Mouse (Mus musculus) cerebellum, adult 18-20 months (tissue): Measurements from ENCODE around the gene Ptms.

Source experiments
- DNase-seq, 2 experiments: peaks; one replicate each; pipeline ENCODE4 v3.0.0; 2021

The Ptms gene

DNA sequence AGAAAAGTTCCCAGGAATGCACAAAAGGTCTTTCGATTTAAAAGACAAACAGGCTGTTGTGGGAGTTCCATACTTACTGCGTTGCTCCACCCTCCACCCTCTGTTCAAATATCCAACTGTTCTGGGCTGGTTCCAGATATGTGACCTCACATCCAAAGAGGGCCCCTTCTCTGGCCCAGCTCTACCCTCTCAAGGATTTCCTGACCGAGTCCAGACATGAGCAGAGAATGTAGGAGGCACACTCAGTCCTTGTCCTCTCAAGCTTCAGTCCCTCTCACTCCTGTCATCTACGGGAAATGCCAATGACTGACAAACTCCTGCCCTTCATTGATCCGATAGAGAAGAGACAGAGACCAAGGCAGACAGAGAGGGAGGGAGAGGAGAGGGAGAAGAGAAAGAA lies 6.0 kb upstream of the Ptms start:
- DNase-seq, result no peak

DNA sequence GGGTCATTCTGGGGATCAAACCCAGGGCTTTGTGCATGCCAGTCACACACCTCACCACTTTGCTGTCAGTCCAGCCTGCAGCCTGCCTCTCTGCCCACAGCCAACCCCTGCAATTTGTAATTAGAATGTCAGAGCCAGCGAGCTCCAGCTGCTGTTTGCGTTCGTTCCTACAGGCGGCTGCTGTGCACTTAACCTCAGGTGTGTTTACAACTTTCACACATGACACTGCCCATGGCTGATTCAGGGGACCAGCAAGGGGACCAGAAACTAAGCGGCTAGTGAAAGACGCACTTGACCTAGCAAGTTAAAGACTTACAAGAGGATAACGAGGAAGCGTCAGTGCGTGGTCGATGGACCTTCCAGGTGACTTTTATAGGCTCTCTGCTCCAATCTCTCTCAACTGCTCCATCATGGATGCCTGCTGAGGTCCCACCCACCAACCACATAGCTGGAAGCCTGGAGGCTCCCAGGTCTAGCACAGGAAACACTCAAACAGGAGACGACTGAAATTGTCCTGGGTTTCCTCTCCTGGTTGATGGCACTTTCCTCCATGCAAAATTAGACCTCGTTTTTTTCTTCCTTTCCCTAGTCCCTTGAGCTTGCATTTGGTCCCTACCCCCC lies 5.4 kb upstream of the Ptms start:
- DNase-seq, result no peak

DNA sequence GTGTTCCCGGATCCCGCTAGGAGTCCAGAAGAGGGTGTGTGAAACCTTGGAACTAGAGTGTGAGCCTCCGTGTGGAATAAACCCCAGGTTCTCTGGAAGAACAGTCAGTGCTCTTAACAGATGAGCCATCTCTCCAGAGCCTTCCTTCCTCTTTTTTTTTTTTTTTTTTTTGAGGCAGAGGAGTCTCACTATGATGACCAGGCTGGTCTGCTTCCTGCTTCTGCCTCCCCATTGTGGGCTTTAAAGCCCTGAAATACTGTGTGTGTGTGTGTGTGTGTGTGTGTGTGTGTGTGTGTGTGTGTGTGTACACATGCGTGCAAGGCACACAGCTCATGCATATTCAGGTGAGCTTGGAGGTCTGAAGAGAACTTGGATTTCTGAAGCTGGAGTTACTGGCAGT lies 1.6 kb upstream of the Ptms start:
- DNase-seq, result no peak

DNA sequence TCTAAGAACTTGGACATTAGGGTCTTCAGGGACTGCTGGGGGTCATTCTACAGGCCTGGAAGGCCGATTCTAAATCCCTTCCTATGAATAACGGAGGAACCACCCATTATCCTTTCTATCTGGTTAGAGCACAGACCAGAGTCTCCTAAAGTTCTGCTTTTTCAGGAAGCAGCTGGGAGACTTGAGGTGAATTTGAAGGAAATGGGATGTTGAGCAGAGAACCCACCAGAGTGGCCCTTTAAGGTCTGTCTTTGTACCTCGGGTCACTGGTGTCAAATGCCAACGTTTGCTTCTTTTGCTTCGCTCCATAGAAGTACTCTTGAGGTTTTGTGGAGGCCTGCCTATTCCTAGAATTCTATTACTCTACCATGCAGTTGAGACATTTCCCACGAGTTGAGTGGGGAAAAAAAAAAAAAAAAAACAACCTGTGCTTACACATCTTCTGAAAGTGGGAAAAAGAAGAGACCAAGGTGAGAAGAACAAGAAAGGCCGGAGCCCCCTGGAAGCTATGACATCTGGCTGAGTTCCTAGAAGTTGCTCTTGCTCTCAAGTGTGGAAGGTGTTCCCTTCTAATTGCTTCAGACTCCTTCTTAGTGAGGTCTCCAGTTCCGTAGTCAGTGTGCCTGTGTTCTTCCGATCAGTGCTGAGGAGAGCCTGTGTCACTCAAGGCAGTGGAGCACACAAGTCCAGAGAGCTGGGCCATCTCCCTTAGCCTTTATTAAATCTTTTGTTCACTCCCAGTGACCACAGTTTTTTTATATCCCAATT lies 599 bp upstream of the Ptms start:
- no peak for DNase-seq

DNA sequence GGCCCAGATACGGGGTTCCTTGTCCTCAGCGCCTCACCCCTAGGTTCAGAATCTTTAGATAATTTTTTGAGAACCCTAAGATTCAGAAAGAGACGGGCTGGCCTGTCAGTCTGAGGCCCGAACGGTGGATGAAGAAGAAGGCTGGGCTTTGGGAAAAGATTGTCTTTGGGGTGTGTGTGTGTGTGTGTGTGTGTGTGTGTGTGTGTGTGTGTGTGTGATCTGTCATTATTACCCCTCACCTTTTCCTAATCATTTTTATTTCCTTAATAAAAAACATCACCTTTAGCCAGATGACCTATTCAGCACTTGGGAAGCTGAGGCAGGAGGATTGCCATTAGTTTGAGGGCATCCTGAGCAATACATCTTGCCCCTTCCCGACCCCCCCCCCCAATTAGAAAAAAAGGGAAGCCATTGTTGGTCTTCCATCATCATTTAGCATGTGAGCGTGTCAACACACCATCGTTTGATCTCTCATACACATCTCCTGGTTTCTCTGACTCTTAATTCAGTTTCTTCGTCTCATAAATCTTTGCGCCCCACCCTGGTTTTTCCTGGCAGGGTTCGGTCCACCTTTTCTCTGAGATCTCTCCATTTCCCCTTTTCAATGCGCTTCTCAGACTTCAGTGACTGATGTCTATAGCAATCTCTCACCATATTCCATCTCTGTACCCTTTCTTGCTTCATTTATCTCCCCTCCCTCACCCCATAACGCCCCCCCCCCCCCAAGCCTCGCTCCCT lies 844 bp downstream of the Ptms start:
- peak in 1 of 2 experiments; percentile 50 for DNase-seq

DNA sequence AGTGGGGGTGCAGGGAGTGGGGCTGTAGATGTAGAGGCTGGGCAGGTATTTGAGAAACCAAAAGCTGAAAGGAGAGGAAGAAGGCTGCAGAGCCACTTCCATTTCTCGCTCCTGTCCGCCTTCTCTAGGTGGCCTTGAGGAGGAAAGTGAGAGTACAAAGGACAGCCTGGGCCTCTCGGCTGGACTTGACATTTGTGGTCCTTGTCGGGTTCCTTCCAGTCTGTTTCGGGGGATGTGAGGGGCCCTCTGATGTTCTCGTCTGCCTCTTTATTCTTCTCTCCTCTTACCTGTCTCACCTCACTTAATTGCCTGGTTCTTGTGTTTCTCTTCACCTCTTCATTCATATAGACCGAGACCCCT lies 1.6 kb downstream of the Ptms start:
- DNase-seq, result no peak

DNA sequence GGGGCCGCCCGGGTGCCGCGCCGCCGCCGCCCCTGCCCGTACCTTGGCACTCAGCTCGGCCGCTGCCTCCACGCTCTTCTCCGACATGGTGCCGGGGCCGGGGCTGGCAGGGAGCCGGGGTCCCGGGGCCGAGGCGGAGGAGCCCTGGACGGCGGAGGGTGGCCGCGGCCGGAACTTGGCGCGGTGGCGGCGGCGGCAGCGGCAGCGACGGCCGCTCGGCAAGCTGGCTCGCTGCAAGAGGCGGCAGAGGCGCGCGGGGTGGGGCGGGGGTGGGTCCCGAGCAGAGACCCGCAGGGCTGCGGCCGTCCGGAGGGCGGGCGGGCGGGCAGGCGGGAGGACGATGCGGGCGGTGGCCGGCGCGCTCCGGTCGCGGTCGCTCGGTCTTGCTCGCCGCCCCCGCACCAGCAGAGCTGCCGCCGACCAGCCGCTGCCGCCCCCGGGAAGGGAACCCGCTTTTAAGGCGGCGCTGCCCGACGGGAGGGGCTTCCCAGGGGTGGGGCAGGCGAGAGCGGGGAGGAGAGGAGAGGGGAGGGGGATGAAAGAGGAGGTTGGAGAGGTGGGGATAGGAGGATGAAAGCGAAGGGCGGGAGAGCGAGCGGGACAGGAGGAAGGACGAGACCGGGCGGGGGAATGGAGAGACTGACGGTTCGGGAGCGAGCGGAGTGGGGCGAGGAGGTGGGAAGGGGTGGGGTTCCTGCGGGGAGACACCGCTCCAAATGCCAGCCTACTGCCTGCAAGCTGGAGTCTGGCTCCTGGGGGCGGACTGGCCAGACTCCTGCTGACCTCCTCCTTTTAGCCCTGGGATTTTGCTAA lies 2.2 kb downstream of the Ptms start:
- DNase-seq, result peak; percentile 92 to 99

DNA sequence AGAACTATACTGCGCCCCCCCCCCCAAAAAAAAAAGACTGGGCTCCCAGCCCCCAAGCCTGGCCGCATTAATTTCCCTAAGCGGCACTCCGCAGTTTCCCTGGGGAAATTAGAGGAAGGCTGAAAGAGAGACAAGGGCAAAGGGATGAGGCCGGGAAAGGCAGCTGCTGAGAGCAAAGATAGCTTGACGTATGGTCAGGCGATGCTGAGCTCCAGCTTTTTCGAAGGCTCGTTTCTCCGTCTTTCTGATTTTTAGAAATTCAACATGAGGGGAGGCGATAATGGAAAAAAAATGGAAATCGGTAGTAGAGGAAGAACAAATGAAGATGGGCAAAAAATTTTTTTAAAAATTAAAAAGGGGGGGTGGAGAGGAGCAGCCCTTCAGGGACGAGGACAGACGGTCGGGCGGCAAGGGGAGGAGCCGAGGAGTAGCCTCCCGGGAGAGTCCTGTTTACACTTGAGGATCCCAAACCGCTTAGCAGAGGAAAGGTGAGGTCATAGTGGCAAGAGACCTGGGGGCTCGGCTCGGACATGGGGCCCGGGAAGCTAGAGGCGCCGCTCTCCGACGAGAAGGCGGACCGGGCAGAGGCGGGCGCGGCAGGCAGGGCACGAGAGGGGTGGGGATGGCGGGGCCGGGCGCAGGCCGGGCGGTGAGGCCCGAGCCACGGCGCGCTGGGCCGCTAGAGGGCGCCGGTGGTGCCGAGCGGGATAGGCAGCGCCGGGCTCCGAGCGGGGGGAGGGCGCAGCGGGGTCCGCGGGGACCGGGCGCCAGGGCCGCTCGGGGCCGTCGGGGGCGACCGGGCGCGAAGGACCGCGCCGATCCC lies 3.0 kb downstream of the Ptms start:
- DNase-seq, result peak; percentile 93 to 99

DNA sequence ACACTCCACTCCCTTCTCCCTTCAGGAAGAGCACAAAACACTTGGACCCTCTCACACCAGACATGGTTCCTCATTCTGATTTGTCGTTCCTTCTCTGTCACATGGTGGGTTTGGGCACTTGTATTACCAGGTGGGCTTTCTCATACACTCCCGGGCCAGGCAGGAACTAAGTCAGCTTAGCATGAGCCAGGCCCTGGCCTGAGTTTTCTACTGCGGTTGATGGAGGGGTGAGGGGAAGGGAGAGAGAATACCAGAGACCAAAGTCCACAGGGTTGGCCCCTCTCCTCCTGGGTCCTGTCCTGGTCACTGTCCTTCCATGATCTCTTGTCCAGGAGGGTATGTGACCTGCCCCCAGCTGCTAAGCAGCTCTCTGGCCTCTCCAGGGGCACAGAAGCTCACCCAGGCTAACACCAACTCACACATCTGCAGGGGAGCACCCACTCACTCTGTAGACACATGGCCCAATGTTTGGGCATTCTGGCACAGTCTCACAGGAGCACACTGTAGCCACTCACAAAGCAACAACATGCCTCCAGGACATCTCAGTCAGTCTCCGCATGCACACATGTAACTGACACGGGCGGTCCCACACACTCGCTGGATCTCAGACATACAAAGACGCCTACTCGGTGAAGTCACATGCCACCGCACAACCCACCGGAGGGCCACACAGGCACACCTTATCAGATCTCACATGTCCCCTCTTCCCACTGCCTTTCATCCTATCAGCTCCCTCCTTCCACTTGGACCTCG lies 3.8 kb downstream of the Ptms start:
- DNase-seq, result peak; percentile 43 to 54

DNA sequence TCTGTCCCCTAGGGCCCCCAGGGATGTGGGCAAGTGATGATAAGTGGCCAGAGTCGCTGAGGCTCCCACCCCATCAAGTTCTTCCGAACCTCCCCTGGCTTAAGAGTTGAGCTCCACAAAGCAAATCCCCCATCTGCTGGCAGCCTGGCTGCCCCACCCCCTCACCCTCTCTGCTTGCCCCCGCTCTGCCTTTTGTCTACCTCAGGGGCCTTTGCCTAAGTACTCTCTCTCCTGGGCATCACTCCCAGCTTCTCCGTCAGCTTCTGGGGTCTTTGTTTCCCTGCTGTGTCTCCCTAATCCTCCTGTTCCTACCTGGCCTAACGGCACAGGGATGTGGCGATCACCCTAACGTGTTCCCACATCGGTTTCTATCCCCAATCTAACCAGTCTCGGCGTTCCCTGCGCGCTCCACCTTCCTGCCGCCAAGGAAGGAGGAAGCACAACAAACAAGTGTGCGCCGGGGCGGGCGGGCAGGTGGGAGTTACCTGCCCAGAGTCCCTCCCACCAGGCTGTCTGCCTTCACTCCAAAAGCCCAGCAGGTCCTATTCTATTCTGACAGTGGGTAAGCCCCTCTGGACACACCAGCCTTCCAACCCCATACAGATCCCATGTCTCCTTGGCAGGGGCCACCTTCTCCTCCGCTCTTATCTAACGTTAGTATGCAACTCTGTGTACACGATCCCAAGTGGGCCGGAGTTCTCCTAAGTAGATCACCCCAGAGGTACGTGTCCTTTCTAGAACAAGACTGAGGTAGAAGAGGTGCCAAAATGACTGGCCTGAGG lies 4.6 kb downstream of the Ptms start:
- peak; percentile 55 for DNase-seq

DNA sequence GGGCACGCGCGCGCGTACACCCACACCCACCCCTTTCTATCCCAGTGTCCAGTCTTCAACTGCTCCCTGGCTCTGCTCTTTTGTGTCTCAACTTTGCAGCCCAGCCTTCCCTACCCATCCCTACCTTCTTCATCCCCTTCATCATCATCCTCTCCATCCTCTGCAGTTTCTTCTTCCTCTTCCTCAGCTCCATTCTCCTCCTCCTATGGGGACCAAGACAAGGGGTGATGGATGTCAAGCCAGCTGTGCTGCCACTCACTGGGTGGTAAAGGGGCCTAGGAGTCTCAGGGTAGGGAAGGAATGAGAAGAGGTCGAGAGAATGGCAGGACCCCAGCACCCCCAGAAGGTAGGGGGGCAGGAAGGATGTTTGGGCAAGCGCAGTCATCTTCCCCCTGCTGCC lies 5.4 kb downstream of the Ptms start:
- DNase-seq, result no peak

DNA sequence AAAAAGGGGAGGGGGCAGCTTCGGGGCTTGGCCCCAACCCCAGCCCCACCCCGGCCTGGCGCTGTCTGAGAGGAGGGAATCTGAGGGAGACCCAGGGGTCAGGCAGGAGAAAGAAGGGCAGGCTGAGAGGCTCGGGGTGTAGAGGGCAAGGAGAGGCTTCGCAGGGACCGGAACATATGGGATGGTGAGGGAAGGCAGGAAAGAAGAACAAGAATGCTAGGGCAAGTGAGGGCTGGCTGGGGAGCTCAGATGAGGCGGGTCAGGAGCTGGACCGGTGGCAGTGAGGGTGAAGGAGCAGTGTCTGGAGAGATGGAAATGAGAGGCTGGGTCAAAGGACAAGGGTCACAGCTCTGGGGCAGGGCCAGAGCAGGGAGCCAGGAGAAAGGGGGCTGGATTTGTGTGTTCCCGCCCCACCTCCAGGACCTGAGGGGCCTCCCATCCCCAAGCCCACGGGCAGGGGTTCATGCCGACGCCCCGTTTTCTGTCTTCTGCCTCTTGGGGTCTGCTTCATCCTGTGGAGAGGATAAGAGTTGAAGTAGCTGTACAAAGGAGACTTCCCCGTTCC lies 6.1 kb downstream of the Ptms start:
- no peak for DNase-seq

DNA sequence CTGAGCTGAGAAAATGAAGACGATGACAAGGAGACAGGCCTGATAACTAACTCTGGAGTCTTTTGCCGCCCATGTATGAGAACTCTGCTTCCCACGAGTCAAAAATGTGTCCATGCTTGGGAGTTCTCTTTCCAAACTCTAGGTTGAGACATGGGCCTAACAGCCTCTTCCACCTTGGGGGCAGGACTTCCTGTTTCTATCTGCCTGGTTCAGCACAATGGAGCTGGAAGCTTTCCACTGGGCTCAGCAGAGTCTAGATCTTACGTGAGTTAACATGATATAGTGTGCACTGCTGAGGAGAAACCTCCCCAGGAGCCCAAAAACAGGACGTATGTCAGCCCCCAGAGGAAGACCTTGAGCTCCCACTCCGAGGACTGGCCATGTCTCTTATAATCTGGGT lies 6.7 kb downstream of the Ptms start:
- DNase-seq, result no peak

DNA sequence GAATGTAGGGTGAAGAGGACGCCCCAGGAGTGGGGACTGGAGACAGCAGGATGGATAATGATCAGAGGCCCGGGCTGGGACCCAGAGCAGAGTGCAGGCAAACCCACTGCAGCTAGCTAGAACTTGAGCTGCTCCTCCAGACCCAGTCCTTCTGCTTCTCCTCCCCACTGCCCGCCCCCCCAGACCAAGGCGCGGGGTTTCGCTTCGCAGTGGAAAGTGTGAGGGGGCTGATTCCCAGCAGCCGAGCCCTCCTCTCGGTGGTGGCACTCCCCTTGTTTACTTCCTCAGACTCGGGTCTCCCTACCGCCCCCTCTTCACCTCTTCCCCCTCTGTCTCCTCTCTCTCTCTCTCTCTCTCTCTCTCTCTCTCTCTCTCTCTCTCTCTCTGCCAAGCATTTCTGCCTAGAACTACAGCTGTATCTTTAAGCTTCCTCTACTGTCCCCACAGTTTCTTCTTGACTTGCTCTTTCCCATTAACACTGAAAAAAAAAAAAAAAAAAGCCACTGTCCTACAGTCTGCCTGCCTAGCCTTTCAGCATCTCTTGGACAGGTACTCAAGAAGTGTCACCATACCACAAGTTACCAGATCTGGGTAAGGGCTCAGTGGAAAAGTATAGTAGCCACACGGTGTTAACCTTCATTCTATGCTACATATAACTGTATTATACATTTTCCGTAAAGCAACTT lies 8.2 kb downstream of the Ptms start, which contains the start of gene Lag3:
TSS of gene Lag3 (minus strand) at position 173 of the 686 bp plus-strand sequence.
- no peak for DNase-seq

DNA sequence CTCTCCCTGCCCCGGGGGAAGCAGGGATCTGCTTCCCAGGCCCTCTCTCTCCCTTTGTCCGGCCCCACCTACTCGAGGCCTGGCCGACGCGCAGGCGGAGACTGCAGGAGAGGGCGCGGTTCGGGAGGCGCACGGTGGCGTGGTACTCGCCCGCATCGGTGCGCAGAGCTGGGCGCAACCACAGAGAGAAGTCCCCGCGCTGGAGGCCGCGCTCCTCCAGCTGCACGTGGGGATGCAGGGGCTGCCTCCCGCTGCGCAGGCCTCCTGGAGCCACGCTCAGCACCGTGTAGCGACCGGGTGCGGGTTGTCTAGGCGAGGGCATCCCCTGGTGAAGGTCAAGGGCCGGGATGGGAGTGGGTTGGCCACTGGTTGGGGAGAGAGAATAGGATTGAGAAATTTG lies 9.9 kb downstream of the Ptms start:
- DNase-seq, result peak in 1 of 2 experiments; percentile 39

DNA sequence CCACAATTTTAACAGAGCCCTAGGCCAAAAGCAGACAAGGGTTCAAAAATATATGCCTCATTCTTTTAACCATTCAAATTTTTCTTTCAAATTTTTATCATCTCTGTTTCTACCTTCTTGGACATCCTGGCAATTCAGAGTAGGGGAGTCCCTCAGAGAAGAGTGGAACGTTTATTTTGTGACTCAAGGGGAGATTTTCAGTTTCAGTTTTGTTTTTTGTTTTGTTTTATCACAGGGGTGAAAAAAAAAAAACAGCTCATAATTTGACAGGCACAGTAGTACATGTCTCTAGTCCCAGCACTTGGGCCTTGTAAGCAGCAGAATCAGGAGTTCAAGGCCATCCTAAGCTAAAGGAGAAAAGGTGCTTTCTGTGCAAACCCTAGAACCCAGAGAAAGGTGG lies 12.1 kb downstream of the Ptms start:
- DNase-seq, result no peak

DNA sequence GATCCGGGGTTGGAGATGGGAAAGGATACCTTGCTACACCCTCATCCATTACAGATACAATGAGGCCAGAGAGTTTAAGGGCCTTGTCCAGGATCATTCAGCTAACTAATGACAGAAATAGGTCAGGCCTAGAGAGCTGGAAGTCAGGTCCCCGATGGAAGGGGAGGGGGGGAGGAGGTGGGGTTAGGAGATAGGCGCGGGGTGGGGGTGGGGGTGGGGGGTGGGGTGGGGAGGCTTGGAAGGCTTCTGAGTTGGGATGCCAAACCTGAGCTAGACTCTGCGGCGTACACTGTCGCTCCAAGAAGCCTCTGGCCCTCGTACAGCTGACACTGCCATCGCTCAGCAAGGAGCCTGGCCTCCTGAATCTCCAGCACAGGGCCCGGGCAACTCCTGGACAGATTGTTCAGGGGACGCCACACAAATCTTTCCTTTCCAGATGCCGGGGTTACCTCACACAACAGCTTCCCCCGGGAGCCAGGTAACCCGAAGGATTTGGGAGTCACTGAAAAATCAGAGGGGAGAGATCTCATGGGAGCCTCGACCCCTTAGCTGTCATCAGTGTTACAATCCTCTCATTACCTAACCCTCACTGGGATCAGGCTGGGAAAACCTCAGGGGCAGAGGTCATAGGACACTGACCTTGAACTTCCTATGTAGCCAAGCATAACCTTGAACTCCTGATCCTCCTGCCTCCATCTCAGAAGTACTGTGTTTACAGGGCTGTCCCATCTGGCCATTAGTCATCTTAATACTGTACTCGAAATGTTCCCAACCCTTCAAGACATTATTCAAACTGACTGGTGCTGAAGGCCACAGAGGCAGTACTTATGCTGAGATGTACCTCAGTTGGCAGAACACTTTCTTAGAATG lies 14.7 kb downstream of the Ptms start:
- peak; percentile 33 to 36 for DNase-seq

DNA sequence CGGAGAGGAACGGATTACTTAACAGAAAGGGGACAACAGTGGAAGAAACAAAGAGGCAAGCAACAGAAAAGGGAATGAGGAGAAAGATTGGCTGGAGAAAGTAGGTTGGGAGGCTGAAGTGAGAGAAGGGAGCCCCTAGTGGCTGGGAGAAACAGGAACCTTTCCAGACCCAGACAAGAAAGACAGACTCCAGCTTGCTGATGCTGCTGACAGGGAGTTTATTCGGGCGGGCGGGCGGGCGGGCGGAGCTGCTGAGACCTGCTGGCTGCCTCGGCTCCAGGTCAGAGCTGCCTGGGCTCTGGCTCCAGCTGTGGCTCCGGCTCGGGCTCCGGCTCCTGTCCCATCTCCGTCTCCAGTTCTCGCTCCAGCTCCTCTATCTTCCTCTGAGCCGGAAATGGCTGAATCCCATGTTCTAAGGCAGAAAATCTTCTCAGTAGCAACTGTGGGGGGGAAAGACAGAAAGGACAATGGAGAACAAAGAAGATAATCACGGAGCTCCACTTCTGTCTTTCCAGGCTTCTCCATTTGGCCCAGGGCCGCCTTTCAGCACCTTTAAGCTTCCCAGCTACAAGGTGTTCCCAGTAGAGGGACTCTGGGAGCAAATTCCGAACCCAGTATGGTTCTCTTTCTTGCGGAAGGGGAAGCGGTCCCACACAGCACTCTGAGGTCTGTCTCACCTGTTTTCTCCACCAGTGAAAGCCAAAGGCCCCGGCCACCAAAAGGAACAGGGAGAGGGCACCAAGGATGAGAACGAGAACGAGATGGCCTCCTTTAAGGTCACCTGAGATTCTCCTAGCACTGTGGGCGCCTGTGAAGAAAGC lies 15.5 kb downstream of the Ptms start:
- peak; percentile 78 to 83 for DNase-seq
